Comparison of ENCODE assay signal across 10 mouse cellular contexts in genomic region chr10:79917532-79918100, GRCm38 (mm10). TPM values are rescaled to one million over a fixed set of nuclear protein-coding genes. Genes with fewer than 3 reads are reported as not detected.
DNase-seq lines count a peak whose midpoint lies in the region; ATAC-seq and TF ChIP-seq lines count a peak whose summit lies in the region.
"Had no signal": no experiment of that assay in that cellular context is flagged by ENCODE, and none has a peak within 500 bp of the region (broad histone marks: within the 10 kb centered on the region; RNA-seq: fewer than 3 reads in every experiment).

No protein-coding gene starts in this region.

- TF ChIP-seq POLR2A in cerebellum, adult 2 months (IDR thresholded peaks at IDR 0.05; ENCODE audit: borderline replicate concordance, insufficient read depth, low read length): no peak

- TF ChIP-seq CTCF in cerebellum, adult 2 months (IDR thresholded peaks at IDR 0.05; ENCODE audit: borderline replicate concordance, insufficient read depth, low read depth, low read length): no peak

- H3K4me3 ChIP-seq in cerebellum, adult 2 months (replicated peaks; ENCODE audit: insufficient read depth, low read depth, low read length): peak overlapping the region; percentile 95
- peak overlapping the region; percentile 83 for H3K4me3 ChIP-seq in lung, embryonic 16.5 days (ENCODE audit: low read length)
- peak overlapping the region; percentile 76 for H3K4me3 ChIP-seq in limb, embryonic 13.5 days
- peak overlapping the region; percentile 52 for H3K4me3 ChIP-seq in stomach, embryonic 14.5 days (ENCODE audit: low read depth, low read length)

- ATAC-seq in lung, embryonic 16.5 days (ENCODE audit: low read depth): no peak
- no peak for ATAC-seq in limb, embryonic 13.5 days (ENCODE audit: low FRiP score, low read depth)
- no peak for ATAC-seq in stomach, embryonic 14.5 days (ENCODE audit: insufficient number of reproducible peaks, insufficient read depth, low FRiP score, low read depth)

- peak overlapping the region; percentile 81; the same call in 1 of the 2 replicates for H3K27ac ChIP-seq in cerebellum, adult 2 months (ENCODE audit: insufficient read depth, low read length)
- no peak overlapping the region for H3K27ac ChIP-seq in lung, embryonic 16.5 days (ENCODE audit: low read length)
- no peak overlapping the region for H3K27ac ChIP-seq in limb, embryonic 13.5 days
- H3K27ac ChIP-seq in stomach, embryonic 14.5 days (ENCODE audit: low read length): no peak overlapping the region

- DNase-seq in cerebellum, adult 2 months: no peak
- DNase-seq in cerebellum, postnatal 4 days (ENCODE audit: low spot score in 2 of 2): no peak
- DNase-seq in lung, postnatal 14 days: no peak
- DNase-seq in left cerebral cortex, adult 18-20 months (ENCODE audit: low spot score in 2 of 2): no peak
- DNase-seq in embryo, embryonic 9.5 days (ENCODE audit: extremely low spot score): no peak

- H3K9me3 ChIP-seq in lung, embryonic 16.5 days (ENCODE audit: control insufficient read depth, low read length): no peaks in the 10 kb centered on the region
- peaks cover 4% of the 10 kb centered on the region; the same call in 1 of the 2 replicates for H3K9me3 ChIP-seq in limb, embryonic 13.5 days
- no peaks in the 10 kb centered on the region for H3K9me3 ChIP-seq in stomach, embryonic 14.5 days (ENCODE audit: control insufficient read depth, low read depth, low read length)

- 72% methylated on average over 5 of the region's 5 CpGs for WGBS in cerebellum, adult 2 months
- WGBS in lung, embryonic 16.5 days: 70% methylated on average over 5 of the region's 5 CpGs
- WGBS in limb, embryonic 13.5 days: 68% methylated on average over 5 of the region's 5 CpGs
- 72% methylated on average over 5 of the region's 5 CpGs for WGBS in stomach, embryonic 14.5 days

- peak overlapping the region; percentile 81 for H3K4me2 ChIP-seq in lung, embryonic 16.5 days (ENCODE audit: low read depth, low read length)
- peak overlapping the region; percentile 99 for H3K4me2 ChIP-seq in limb, embryonic 13.5 days (replicated peaks)
- peak overlapping the region; percentile 85 for H3K4me2 ChIP-seq in stomach, embryonic 14.5 days (replicated peaks; ENCODE audit: low read depth, low read length)

- peaks cover 21% of the 10 kb centered on the region for H3K4me1 ChIP-seq in cerebellum, adult 2 months (ENCODE audit: control insufficient read depth, insufficient read depth, low read length)
- H3K4me1 ChIP-seq in lung, embryonic 16.5 days (replicated peaks; ENCODE audit: control insufficient read depth, insufficient read depth, low read length): peaks cover 35% of the 10 kb centered on the region
- peaks cover 64% of the 10 kb centered on the region for H3K4me1 ChIP-seq in limb, embryonic 13.5 days
- H3K4me1 ChIP-seq in stomach, embryonic 14.5 days (ENCODE audit: control insufficient read depth, insufficient read depth, low read length): peaks cover 45% of the 10 kb centered on the region

- no peaks in the 10 kb centered on the region for H3K36me3 ChIP-seq in lung, embryonic 16.5 days (ENCODE audit: control insufficient read depth, insufficient read depth, low read length)
- H3K36me3 ChIP-seq in limb, embryonic 13.5 days: peaks cover 9% of the 10 kb centered on the region
- peaks cover 2% of the 10 kb centered on the region for H3K36me3 ChIP-seq in stomach, embryonic 14.5 days (ENCODE audit: control insufficient read depth, insufficient read depth, low read length)

- H3K27me3 ChIP-seq in cerebellum, adult 2 months (ENCODE audit: control insufficient read depth, insufficient read depth, low read length): no peaks in the 10 kb centered on the region
- peaks cover 52% of the 10 kb centered on the region for H3K27me3 ChIP-seq in lung, embryonic 16.5 days (ENCODE audit: control insufficient read depth, insufficient read depth, low read depth, low read length)
- H3K27me3 ChIP-seq in limb, embryonic 13.5 days: peaks cover 55% of the 10 kb centered on the region
- peaks cover 45% of the 10 kb centered on the region for H3K27me3 ChIP-seq in stomach, embryonic 14.5 days (ENCODE audit: control insufficient read depth, insufficient read depth, low read length)

- H3K9ac ChIP-seq in lung, embryonic 16.5 days (ENCODE audit: low read length): peak overlapping the region; percentile 98
- H3K9ac ChIP-seq in limb, embryonic 13.5 days: peak overlapping the region; percentile 95
- H3K9ac ChIP-seq in stomach, embryonic 14.5 days (replicated peaks; ENCODE audit: low read depth, low read length): peak overlapping the region; percentile 73; the same call in 1 of the 2 replicates

RNA-seq across cellular contexts. Expression of gene Kiss1r, which starts 0.8 kb away (rescaled TPM):
- 12.1 and 12.8 TPM in 2 replicates for polyA plus RNA-seq in cerebellum, adult 2 months (2012; rRNA removed)
- 1.0 and 1.1 TPM in 2 replicates for polyA plus RNA-seq in lung, embryonic 16.5 days (2015; fragmentation: Nextera tagmentation; extraction: Ambion mirVana)
- polyA plus RNA-seq in limb, embryonic 13.5 days (2015; fragmentation: Nextera tagmentation; extraction: Ambion mirVana): 0.94 and 1.0 TPM in 2 replicates
- 0.81 and 1.0 TPM in 2 replicates for polyA plus RNA-seq in stomach, embryonic 14.5 days (2014; fragmentation: Nextera tagmentation; extraction: Ambion mirVana)
- total RNA-seq in left cerebral cortex, adult 18-20 months (2021): 10 to 100 TPM in 1 of 2 experiments, 1 to 10 TPM in 1; 5.3 to 10.3 TPM

RNA-seq across cellular contexts. Expression of gene R3hdm4, which starts 3.4 kb away (rescaled TPM):
- polyA plus RNA-seq in cerebellum, adult 2 months (2012; rRNA removed): 156 and 162 TPM in 2 replicates
- polyA plus RNA-seq in lung, embryonic 16.5 days (2015; fragmentation: Nextera tagmentation; extraction: Ambion mirVana): 151 and 155 TPM in 2 replicates
- polyA plus RNA-seq in limb, embryonic 13.5 days (2015; fragmentation: Nextera tagmentation; extraction: Ambion mirVana): 186 and 188 TPM in 2 replicates
- polyA plus RNA-seq in stomach, embryonic 14.5 days (2014; fragmentation: Nextera tagmentation; extraction: Ambion mirVana): 143 and 151 TPM in 2 replicates
- 100 to 1,000 TPM; 307 to 318 TPM for total RNA-seq in left cerebral cortex, adult 18-20 months (2021)

RNA-seq across cellular contexts. Expression of gene Gm26602, which starts 7.0 kb away (rescaled TPM):
- polyA plus RNA-seq in cerebellum, adult 2 months (2012; rRNA removed): not detected in 2 replicates
- polyA plus RNA-seq in lung, embryonic 16.5 days (2015; fragmentation: Nextera tagmentation; extraction: Ambion mirVana): 12.8 TPM in 1 of 2 replicates, not detected in the other
- 20.3 TPM in 1 of 2 replicates, not detected in the other for polyA plus RNA-seq in limb, embryonic 13.5 days (2015; fragmentation: Nextera tagmentation; extraction: Ambion mirVana)
- polyA plus RNA-seq in stomach, embryonic 14.5 days (2014; fragmentation: Nextera tagmentation; extraction: Ambion mirVana): 5.3 TPM in 1 of 2 replicates, not detected in the other
- not detected for total RNA-seq in left cerebral cortex, adult 18-20 months (2021)
- total RNA-seq: adrenal gland, adult 8-10 months had no signal
- polyA plus RNA-seq: testis, adult 2 months had no signal

RNA-seq across cellular contexts. Expression of gene Med16, which starts 8.9 kb away (rescaled TPM):
- polyA plus RNA-seq in cerebellum, adult 2 months (2012; rRNA removed): 46.5 and 47.4 TPM in 2 replicates
- polyA plus RNA-seq in lung, embryonic 16.5 days (2015; fragmentation: Nextera tagmentation; extraction: Ambion mirVana): 48.3 and 51.2 TPM in 2 replicates
- polyA plus RNA-seq in limb, embryonic 13.5 days (2015; fragmentation: Nextera tagmentation; extraction: Ambion mirVana): 44.9 and 46.8 TPM in 2 replicates
- 43.4 and 46.4 TPM in 2 replicates for polyA plus RNA-seq in stomach, embryonic 14.5 days (2014; fragmentation: Nextera tagmentation; extraction: Ambion mirVana)
- total RNA-seq in left cerebral cortex, adult 18-20 months (2021): 10 to 100 TPM; 48.6 to 63.7 TPM

RNA-seq across cellular contexts. Expression of gene Arid3a, which starts 9.2 kb away (rescaled TPM):
- 4.7 TPM in 2 replicates for polyA plus RNA-seq in cerebellum, adult 2 months (2012; rRNA removed)
- polyA plus RNA-seq in lung, embryonic 16.5 days (2015; fragmentation: Nextera tagmentation; extraction: Ambion mirVana): 4.1 and 4.8 TPM in 2 replicates
- polyA plus RNA-seq in limb, embryonic 13.5 days (2015; fragmentation: Nextera tagmentation; extraction: Ambion mirVana): 5.5 and 6.2 TPM in 2 replicates
- 12.7 and 14.0 TPM in 2 replicates for polyA plus RNA-seq in stomach, embryonic 14.5 days (2014; fragmentation: Nextera tagmentation; extraction: Ambion mirVana)
- total RNA-seq in left cerebral cortex, adult 18-20 months (2021): 1 to 10 TPM; 5.6 to 7.2 TPM
